Comparison of ENCODE assay signal across 19 mouse cellular contexts in the genomic region with DNA sequence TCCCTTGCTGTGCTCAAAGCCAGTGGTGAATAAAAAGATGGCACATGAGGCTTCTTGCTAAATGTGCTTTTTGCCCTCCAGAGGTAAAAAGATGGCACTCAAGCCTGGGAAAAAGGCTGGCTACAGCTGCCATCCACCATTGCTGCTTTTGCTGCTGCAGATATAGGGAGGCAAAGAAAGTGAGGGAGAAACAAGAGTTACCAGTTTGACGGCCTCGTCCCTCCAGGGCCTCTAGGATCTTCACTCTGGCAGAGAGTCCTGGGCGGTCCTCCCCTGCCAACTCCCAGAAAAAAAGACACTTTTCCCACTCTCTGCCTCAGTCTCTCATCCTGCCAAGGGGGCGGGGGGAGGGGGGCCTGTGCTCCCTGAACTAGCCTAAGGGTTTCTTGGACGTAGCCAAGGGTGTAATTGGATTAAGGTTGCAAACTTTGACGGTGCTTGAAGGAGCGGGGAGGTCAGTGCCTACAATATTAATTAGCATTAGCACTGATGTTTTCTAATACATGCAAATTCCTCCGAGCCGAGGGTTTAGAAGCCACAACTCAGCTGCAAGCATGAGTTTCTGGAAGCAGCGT.
A peak's percentile ranks its signal among the peaks of the same experiment; 100 is the strongest.
DNase-seq lines count a peak whose midpoint lies in the region; ATAC-seq lines count a peak whose summit lies in the region.
"Had no signal": no experiment of that assay in that cellular context is flagged by ENCODE, and none has a peak within 500 bp of the region (broad histone marks: within the 10 kb centered on the region; RNA-seq: fewer than 3 reads in every experiment).

No protein-coding gene starts in this region.

- H3K4me2 ChIP-seq in limb, embryonic 13.5 days (replicated peaks): no peak overlapping the region
- peak overlapping the region; percentile 32; the same call in 1 of the 2 replicates for H3K4me2 ChIP-seq in embryonic facial prominence, embryonic 13.5 days
- H3K4me2 ChIP-seq: heart, embryonic 13.5 days; lung, embryonic 14.5 days; neural tube, embryonic 15.5 days had no signal

- no peak for DNase-seq in limb, embryonic 10.5 days (ENCODE audit: low spot score)
- DNase-seq in gonadal fat pad, adult 2 months (ENCODE audit: low read depth): peak; percentile 68
- peak; percentile 65 for DNase-seq in retina, postnatal 1 day
- no peak for DNase-seq in layer of hippocampus, adult 9-10 months (ENCODE audit: low spot score)
- DNase-seq: cerebellum, adult 9-11 months; heart, postnatal 36 days; kidney, postnatal 14 days; lung, embryonic 14.5 days; lung, postnatal 4 days; right cerebral cortex, adult 18-20 months; thymus, adult 18-20 months had no signal

- H3K27ac ChIP-seq in limb, embryonic 13.5 days: 0 out of 2 replicates have a peak overlapping the region, but pooled peaks have one; percentile 28
- no peak overlapping the region for H3K27ac ChIP-seq in limb, embryonic 10.5 days
- peak overlapping the region; percentile 41 for H3K27ac ChIP-seq in embryonic facial prominence, embryonic 13.5 days
- H3K27ac ChIP-seq: heart, embryonic 13.5 days; neural tube, embryonic 15.5 days had no signal

- H3K9ac ChIP-seq in limb, embryonic 13.5 days: no peak overlapping the region
- no peak overlapping the region for H3K9ac ChIP-seq in embryonic facial prominence, embryonic 13.5 days
- H3K9ac ChIP-seq: heart, embryonic 13.5 days; lung, embryonic 14.5 days; neural tube, embryonic 15.5 days had no signal

- ATAC-seq in limb, embryonic 13.5 days (ENCODE audit: low FRiP score, low read depth): no peak
- no peak for ATAC-seq in embryonic facial prominence, embryonic 13.5 days (ENCODE audit: insufficient number of reproducible peaks, insufficient read depth, low FRiP score, low TSS enrichment, low read depth)
- ATAC-seq in CD4-positive, CD25-positive, alpha-beta regulatory T cell, adult 4 months: no peak
- ATAC-seq: hindbrain, embryonic 16.5 days; intestine, postnatal 0 days had no signal

- no peaks in the 10 kb centered on the region for H3K9me3 ChIP-seq in limb, embryonic 13.5 days
- no peaks in the 10 kb centered on the region for H3K9me3 ChIP-seq in limb, embryonic 10.5 days (replicated peaks)
- no peaks in the 10 kb centered on the region for H3K9me3 ChIP-seq in embryonic facial prominence, embryonic 13.5 days
- H3K9me3 ChIP-seq: G1E; heart, embryonic 13.5 days; neural tube, embryonic 15.5 days had no signal

- peaks cover 20% of the 10 kb centered on the region for H3K27me3 ChIP-seq in limb, embryonic 13.5 days
- peaks cover 39% of the 10 kb centered on the region for H3K27me3 ChIP-seq in limb, embryonic 10.5 days (ENCODE audit: low read depth, poor library complexity, severe bottlenecking)
- peaks cover 17% of the 10 kb centered on the region for H3K27me3 ChIP-seq in embryonic facial prominence, embryonic 13.5 days

- H3K4me1 ChIP-seq in limb, embryonic 13.5 days: peaks cover 19% of the 10 kb centered on the region
- no peaks in the 10 kb centered on the region; the same call in 1 of the 2 replicates for H3K4me1 ChIP-seq in limb, embryonic 10.5 days
- peaks cover 40% of the 10 kb centered on the region for H3K4me1 ChIP-seq in embryonic facial prominence, embryonic 13.5 days

- no peak overlapping the region for H3K4me3 ChIP-seq in limb, embryonic 13.5 days
- no peak overlapping the region for H3K4me3 ChIP-seq in limb, embryonic 10.5 days
- H3K4me3 ChIP-seq in embryonic facial prominence, embryonic 13.5 days: no peak overlapping the region
- H3K4me3 ChIP-seq: heart, embryonic 13.5 days; neural tube, embryonic 15.5 days had no signal

- H3K36me3 ChIP-seq in limb, embryonic 13.5 days: no peaks in the 10 kb centered on the region
- H3K36me3 ChIP-seq in limb, embryonic 10.5 days: no peaks in the 10 kb centered on the region
- H3K36me3 ChIP-seq in embryonic facial prominence, embryonic 13.5 days: no peaks in the 10 kb centered on the region
- H3K36me3 ChIP-seq: G1E; heart, embryonic 13.5 days; neural tube, embryonic 15.5 days had no signal

- WGBS in limb, embryonic 13.5 days: 49% methylated on average over 10 of the region's 10 CpGs
- WGBS in limb, embryonic 10.5 days: 42% methylated on average over 10 of the region's 10 CpGs
- WGBS in embryonic facial prominence, embryonic 13.5 days: 17% methylated on average over 10 of the region's 10 CpGs

Comparison
In these comparisons a context has a peak if more than half of its experiments do, and no peak if none do; other contexts are left out.
1. DNase-seq: peak in gonadal fat pad, adult 2 months (single experiment) and retina, postnatal 1 day (single experiment); none in limb, embryonic 10.5 days (single experiment) and layer of hippocampus, adult 9-10 months (single experiment).